Mouse (Mus musculus) embryonic fibroblast, embryonic 13.5 days (primary cell): ENCODE results near the gene Sin3a. TPM values are rescaled to one million over a fixed set of nuclear protein-coding genes. Genes with fewer than 3 reads are reported as not detected.

Source experiments
- H3K27ac ChIP-seq: 2 replicates; pipeline ENCODE4 v1.5.1; 2012; ENCODE audit warnings: low read length, control low read depth, inconsistent platforms; ENCODE audit not compliant: insufficient read depth
- H3K4me1 ChIP-seq: 2 replicates; pipeline ENCODE4 v1.6.1; 2011; ENCODE audit warnings: low read length; ENCODE audit not compliant: control insufficient read depth, insufficient read depth
- H3K4me3 ChIP-seq: 2 replicates; pipeline ENCODE4 v1.5.1; 2011; ENCODE audit warnings: mild to moderate bottlenecking, control low read depth, low read length; ENCODE audit not compliant: insufficient read depth
- CTCF ChIP-seq: IDR thresholded peaks from 2 replicates; pipeline ENCODE4 v1.5.1; 2011; ENCODE audit warnings: mild to moderate bottlenecking, control low read depth, low read length, moderate library complexity, borderline replicate concordance; ENCODE audit not compliant: insufficient read depth
- POLR2A ChIP-seq: IDR thresholded peaks from 2 replicates; pipeline ENCODE4 v1.6.1; 2011; ENCODE audit warnings: low read depth, mild to moderate bottlenecking, control low read depth, low read length, moderate library complexity
- polyA plus RNA-seq: library from polyadenylated mRNA; stranded (reverse); fragments of >200 nt; gene quantifications from 2 replicates; pipeline ENCODE4 v1.2.4, GENCODE M21; 2011; ENCODE audit warnings: low read depth; ENCODE audit not compliant: missing spikeins, insufficient read length

Gene Sin3a
- polyA plus RNA-seq = 34.3 and 49.7 TPM in 2 replicates

GRCm38 (mm10) chr9:57071801-57072351 is at the start of gene Sin3a:
Gene Sin3a, plus strand, starts transcription at chr9:57072040.
- Histone ChIP-seq H3K4me3 (peak within 1 kb of the TSS; percentile 91), H3K27ac (peak within 1 kb of the TSS; percentile 89), H3K4me1 (no peaks in the 10 kb centered on the region)
- TF ChIP-seq POLR2A = peak; percentile 44; the same call in 1 of the 2 replicates
- TF ChIP-seq CTCF = no peak

- TF ChIP-seq CTCF (no peak), POLR2A (no peak)
- H3K27ac ChIP-seq = peak overlapping the region; percentile 58
- no peak overlapping the region for H3K4me3 ChIP-seq
- peaks cover 4% of the 10 kb centered on the region for H3K4me1 ChIP-seq
Observed at GRCm38 (mm10) chr9:57031756-57032155, 40.1 kb upstream of the Sin3a start.

GRCm38 (mm10) chr9:57056237-57056636 is 15.6 kb upstream of the Sin3a start:
- H3K4me3 ChIP-seq = no peak overlapping the region
- H3K4me1 ChIP-seq = no peaks in the 10 kb centered on the region
- no peak overlapping the region for H3K27ac ChIP-seq
- no peak for TF ChIP-seq CTCF
- TF ChIP-seq POLR2A = no peak

GRCm38 (mm10) chr9:57064164-57064563 is 7.7 kb upstream of the Sin3a start:
- Histone ChIP-seq H3K4me1 (no peaks in the 10 kb centered on the region), H3K27ac (no peak overlapping the region), H3K4me3 (no peak overlapping the region)
- TF ChIP-seq POLR2A (no peak), CTCF (no peak)

- Histone ChIP-seq H3K27ac (no peak overlapping the region), H3K4me3 (no peak overlapping the region), H3K4me1 (no peaks in the 10 kb centered on the region)
- TF ChIP-seq POLR2A (no peak), CTCF (no peak)
Observed at GRCm38 (mm10) chr9:57068266-57068665, 3.6 kb upstream of the Sin3a start.

GRCm38 (mm10) chr9:57070262-57070661 is 1.6 kb upstream of the Sin3a start:
- Histone ChIP-seq H3K27ac (no peak overlapping the region), H3K4me3 (no peak overlapping the region), H3K4me1 (no peaks in the 10 kb centered on the region)
- TF ChIP-seq CTCF = no peak
- no peak for TF ChIP-seq POLR2A

GRCm38 (mm10) chr9:57070800-57071545 is 867 bp upstream of the Sin3a start:
- Histone ChIP-seq H3K4me3 (peak overlapping the region; percentile 91), H3K27ac (peak overlapping the region; percentile 34), H3K4me1 (no peaks in the 10 kb centered on the region)
- TF ChIP-seq POLR2A (no peak), CTCF (no peak)

- Histone ChIP-seq H3K4me1 (no peaks in the 10 kb centered on the region), H3K4me3 (peak overlapping the region; percentile 91), H3K27ac (peak overlapping the region; percentile 89)
- TF ChIP-seq CTCF (no peak), POLR2A (no peak)
Observed at GRCm38 (mm10) chr9:57072526-57072988, 717 bp downstream of the Sin3a start.

- TF ChIP-seq CTCF = peak; percentile 22; the same call in 1 of the 2 replicates
- peak; percentile 58 for TF ChIP-seq POLR2A
- peak overlapping the region; percentile 91 for H3K4me3 ChIP-seq
- peak overlapping the region; percentile 89 for H3K27ac ChIP-seq
- no peaks in the 10 kb centered on the region for H3K4me1 ChIP-seq
Observed at GRCm38 (mm10) chr9:57072989-57073789, 1.3 kb downstream of the Sin3a start.
